Mouse (Mus musculus): ENCODE data around the gene Myo19.

Myo19 gene

DNA sequence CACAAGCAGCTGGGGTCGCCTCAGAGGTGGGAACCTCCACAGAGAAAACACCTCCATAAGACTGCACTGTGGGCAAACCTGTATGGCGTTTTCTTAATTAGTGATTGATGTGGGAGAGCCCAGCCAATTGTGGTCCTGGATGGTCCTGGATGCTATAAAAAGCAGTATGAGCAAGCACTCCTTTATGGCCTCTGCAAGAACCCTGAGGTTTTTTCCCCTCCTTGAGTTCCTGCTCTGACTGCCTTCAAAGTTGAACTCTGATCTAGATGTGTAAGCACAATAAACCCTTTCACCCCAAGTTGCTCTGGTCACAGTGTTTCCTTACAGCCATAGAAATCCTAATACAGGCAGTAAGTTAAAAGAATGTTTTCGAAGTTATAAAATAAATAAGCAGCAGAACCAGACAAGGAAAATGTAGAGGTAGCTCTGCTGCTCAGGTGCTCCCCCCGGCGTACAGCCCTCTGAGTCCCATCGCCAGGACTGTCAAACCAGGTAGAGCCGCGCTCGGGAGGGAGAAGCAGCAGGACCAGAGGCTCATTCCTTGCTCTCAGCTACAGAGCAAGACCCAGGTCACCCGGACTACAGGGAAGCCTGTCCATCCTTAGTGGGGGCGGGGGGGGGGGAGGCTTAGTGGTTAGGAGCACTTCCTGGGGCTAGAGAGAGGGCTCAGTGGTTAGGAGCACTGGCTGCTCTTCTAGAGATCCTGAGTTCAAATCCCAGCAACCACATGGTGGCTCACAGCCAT is 7.0 kb downstream of the Myo19 start:
- DNase-seq = no peak

GRCm38 (mm10) chr11:84888025-84888424 is 8.1 kb downstream of the Myo19 start:
- DNase-seq = no peak

- DNase-seq = no peak
Observed at GRCm38 (mm10) chr11:84889492-84889891, 9.5 kb downstream of the Myo19 start.

DNA sequence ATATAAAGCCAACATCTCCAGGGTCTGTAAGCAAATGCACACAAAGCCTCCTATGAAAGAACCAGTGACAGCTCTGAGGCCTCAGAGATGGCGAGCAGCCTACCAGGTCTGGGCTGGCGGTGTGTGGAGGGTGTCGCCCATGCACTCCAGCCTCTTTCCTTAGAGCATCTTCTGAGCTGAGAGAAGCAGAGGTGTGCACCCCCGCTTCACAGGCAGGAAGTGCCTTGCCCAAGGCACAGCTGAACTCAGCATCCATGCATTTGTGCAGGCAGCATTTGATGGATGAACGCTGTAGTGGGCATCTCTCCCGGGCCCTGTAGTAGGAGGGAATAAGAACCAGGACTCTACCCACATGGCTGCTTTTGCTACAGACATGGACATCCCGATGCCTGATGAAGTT is 11.8 kb downstream of the Myo19 start:
- no peak for DNase-seq

DNA sequence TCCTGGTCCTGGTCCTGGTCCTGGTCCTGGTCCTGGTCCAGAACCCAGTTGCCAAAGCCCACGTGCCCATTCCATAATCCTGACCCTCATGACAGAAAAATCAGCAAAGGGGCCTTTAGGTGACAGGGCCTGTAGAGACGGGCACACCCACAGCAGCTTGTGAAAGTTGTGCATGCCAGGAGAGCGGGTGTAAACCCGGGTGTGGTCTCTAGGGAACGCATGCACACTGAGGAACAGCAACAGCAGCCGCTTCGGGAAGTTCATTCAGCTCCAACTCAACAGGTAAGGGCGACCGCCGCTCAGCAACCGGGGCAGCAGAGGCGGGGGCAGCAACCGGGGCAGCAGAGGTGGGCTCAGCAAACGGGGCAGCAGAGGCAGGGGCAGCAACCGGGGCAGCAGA is 13.2 kb downstream of the Myo19 start:
- no peak for DNase-seq

- DNase-seq = no peak
Observed at GRCm38 (mm10) chr11:84904597-84905144, 24.7 kb downstream of the Myo19 start.

DNA sequence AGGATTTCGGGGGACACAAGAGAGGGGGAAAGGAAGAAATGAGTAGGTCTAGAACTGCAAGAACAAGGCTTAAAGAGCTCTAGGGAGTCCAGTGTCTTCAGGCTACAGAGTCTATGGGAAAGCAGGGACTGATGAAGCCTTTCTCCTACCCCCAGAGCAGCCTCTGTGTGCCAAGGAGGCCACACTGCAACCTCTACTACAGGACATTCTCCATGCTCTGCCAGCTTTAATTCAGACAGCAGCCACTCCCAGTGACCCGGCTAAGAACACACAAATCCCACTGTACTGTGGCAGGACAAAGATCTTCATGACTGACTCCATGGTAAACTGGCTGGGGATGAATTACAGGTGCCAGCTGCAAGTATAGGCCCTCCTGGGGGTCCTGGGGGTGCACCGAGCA is 27.1 kb downstream of the Myo19 start:
- DNase-seq = no peak

DNA sequence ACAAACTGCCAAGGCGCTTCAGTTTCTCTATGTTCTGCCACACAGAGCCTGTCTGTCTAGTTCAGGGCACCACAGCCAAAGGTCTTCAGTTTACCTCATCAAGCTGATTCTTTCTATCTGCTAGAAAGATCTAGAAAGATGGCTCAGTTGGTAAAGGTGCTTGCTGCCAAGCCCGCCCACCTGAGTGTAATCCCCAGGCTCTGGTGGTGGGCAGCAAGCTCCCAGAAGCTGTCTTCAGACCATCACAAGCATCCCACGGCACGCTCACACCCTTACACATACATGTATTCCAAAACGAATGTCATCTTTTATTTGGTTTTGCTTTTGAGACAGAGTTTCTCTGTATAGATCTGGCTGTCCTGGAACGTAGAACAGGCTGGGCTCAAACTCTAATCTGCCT is 28.5 kb downstream of the Myo19 start:
- DNase-seq = no peak

DNA sequence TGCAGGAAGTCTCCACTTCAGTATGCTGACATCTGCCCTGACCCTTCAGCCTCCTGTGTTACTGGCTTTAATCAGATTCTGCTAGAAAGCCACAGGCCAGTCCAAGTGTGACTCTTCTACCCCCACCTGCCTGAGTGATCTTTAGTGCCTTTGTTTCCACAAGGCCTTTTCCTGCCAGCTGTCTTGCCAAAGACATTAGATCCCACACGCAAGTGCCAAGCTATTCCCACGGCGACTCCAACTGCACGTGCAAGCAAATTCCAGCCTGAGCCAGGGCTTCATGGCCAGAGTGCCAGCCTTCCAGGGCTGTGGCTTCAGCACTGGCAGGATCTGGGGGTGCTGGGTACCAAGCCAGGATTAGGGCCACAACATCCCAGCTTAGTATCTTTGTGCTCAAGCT is 30.5 kb downstream of the Myo19 start:
- no peak for DNase-seq

DNA sequence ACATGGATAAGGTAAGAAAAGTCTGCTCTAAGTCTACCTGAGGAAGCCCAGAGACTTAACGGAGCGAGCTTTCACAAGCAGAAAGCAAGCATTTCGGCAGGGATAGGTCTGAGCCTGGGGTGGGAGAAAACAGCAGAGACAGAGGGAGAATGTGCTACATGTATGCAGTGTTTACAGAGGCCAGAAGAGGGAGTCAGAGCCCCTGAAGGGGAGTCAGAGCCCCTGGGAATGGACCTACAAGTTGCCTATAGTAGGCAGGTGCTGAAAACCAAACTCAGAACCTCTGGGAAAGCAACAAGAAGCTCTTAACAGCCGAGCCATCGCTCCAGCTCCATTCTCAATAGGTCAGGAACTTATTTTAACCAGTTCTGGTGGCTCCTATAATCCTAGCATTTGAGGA is 34.7 kb downstream of the Myo19 start:
- no peak for DNase-seq

DNA sequence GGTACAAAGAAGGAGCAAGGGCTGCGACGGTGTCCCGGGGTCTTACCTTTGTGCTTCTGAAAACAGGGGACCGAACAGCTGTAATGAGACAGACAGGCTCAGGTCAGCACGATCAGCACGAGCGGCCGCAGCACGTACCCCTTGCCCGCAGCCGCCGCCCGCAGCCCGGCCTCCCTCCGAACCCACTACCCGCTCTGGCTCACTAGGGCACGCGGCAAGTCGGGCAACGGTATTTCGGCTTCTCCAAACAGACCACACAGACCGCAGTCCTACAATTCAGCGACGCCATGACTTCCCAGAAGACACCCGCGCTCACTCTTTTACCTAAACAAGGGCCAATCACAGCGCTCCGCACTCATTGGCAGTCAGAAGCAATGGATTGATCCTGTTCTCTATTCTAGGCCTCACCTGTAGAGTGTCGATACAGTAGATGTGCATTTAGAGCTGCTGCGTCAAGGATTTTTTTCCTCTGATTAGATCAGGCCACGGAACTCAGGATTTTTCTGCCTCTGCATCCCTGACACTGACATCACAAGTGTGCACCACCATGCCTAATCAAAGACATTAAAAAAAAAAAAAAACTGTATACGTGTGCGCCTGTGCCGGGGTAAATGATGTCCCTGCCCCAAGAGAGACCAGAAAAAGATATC is 36.2 kb downstream of the Myo19 start, which contains the start of gene Znhit3:
TSS of gene Znhit3 (minus strand) at position 314 of the 650 bp plus-strand sequence.
- DNase-seq = peak; percentile 83 to 87

DNA sequence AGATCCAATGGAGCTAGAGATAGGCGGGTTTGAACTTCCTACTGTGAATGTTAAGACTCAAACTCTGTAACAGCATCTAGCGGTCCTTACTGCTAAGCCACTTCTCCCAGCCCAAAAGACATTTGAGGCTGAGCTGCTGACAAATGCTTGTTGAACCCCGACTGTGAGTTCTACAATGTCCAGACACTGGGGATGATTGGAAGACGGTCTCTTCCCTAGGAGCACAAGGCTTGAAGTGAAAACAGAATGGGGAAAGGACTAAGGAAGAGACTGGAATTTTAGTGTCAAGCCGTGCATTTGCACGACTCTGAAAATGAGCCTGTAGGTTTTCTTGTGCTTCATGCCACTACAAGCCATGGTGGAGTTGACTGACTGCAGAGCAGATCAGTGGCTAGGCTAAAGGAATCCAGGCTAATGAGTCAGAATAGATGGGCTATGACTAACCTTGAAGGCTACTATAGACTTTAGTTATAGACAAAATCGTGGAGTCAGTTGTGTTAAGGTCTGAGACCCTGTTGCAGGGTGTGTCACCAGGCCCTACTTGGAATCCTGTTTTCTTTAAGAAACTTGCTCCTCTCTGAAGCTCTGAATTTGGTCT is 36.9 kb downstream of the Myo19 start:
- DNase-seq = peak in 1 of 2 experiments; percentile 24

DNA sequence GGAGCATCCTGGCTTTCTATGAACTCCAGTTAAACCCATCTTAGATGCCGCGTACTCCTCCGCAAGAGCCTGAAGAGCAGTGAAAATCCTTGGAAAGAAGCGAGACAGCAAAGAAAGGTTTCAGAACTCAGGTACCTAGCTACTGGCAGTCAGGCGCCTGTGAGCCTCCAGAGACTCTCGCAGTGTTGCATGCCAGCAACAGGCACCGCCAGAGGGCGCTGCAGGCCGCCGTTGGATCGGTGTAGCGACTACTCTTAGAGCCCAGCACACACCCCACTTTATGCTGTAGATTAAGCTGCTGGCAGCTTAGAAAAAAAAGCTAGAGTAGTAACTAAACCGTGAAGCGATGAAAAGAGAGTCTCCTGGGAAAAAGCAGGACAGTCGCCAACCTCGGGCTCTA is 38.5 kb downstream of the Myo19 start:
- peak; percentile 96 to 99 for DNase-seq

GRCm38 (mm10) chr11:84919276-84919675 is 39.3 kb downstream of the Myo19 start:
- DNase-seq = peak; percentile 31 to 57

- no peak for DNase-seq
Observed at GRCm38 (mm10) chr11:84919951-84920350, 40.0 kb downstream of the Myo19 start.

- DNase-seq = no peak
Observed at GRCm38 (mm10) chr11:84920981-84921380, 41.0 kb downstream of the Myo19 start.

DNA sequence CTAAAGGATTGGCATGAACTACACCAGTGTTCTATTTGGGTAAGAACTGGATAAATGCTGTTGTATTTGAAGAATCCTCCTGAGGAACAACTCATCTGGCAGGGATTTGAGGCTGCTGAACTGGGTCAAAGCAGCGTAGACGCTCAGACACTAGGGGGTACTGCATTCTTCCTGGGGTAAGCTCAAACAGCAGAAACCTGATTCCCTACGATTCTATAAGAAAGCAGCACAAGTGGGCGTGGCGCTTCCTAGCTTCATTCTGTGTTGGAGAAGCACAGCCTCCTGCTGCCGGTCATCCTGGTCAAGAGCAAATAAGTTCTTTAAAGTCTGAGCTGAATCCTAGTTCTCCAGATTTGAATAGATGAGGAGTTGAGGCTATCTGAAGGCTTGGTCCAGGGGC is 52.3 kb downstream of the Myo19 start:
- DNase-seq = no peak

GRCm38 (mm10) chr11:84939508-84940053 is 59.6 kb downstream of the Myo19 start:
- DNase-seq = no peak

DNA sequence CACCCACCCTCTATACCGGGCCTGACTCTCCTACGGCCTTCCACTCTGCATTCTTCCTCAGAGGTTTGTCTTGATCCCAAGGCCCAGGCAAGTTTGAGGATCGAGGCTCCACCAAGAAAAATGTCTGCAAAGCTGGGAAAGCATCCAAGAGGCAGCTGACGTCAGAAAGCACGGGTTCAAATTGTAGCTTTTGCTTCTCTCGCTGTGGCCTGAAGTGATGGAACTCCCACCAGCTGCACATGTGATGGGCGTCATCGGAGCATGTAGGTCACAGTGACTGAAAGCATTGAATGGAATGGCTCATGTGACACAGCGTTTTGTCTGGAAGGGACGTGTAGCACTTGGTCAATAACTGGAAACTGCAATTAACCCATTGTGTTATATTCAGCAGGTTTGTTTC is 60.2 kb downstream of the Myo19 start:
- DNase-seq = no peak

GRCm38 (mm10) chr11:84943948-84944347 is 64.0 kb downstream of the Myo19 start:
- DNase-seq = no peak

DNA sequence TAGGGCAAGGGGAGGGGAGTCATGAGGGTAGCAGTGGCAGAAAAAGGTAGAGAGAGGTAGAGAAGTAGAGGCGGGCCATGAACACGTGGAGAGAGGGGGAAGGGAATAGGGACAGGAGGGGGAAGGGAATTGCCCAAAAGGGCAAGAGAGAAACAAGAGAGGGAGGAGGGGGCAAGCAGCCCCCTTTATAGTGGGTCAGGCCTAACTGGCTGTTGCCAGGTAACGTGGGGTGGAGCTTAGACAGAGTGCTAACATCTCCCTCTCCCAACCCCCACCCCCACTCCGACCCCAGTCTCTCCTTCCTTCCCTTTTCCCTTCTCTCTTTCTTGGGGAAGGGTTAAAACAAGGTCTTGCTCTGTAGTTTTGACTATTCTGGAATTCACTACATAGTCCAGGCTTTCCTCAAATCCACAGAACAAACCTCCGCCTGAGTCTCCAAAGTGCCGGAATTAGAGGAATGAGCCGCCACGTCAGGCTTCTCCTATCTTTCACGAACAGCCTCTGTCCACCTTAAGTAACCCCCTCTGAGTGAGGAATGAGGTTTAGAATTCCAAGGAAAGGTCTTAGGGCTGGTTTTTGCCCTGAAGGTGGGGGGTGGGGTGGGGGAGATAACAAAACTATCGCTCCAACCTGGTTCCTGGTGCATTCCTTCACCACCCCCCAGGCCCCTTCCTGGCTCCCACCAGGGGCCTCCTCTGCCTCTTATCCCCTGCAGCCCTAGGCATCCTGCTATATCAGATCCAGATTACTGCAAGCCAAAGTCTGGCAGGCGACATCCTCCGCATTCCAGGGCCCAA is 64.9 kb downstream of the Myo19 start:
- no peak for DNase-seq

GRCm38 (mm10) chr11:84945841-84946240 is 65.9 kb downstream of the Myo19 start:
- DNase-seq = no peak

DNA sequence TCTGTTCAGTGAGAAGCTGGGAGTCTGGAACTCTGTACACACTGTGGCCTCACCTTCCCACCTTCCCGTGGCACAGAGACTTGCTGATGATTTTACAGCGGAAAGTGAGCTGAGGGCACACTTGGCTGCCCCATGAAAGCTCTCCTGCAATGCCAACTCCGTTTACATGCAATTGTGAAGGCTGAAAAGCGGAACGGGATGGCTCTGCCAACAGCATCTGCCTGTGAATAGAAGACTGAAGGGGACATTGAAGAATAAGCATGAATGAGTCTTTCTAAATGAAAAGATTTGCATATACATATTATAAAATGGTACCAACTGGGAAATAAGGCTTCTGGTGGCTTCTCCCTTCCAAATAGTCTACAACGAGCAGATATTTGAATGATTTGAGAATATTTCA is 67.3 kb downstream of the Myo19 start:
- no peak for DNase-seq

Measured in cerebellum, postnatal 25 days (tissue).